Mouse (Mus musculus): ENCODE measurements at regions not wholly inside any gene's neighbourhood (a gene's known extent, or its start where the extent isn't known, plus 50 kb on each side); places are given as distances from the start of the nearest gene placed in this dataset.

DNA sequence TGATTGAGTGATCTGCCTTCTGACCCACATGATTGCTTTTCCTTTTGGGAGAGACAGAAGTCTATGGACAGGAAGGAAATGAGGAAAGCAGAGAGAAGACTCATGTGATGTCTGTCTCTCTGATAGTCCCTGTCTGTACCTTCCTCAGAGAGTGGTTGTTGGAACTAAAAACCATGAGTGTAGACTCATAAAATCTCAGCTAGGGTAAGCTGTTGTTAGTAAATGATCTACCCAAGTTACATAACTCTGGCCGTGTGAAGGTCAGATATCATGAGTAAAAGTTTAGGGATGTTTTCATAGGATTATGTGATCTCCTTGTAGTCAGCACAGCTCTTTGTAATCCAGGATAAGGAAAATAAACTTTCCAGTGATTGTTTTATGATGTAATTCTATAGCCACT lies 183.0 kb upstream of the Slc30a5 start:
- CTCF ChIA-PET, result no interaction called here
- POLR2A ChIA-PET, result interaction anchor here in 1 of 4 experiments (0.8 kb wide), 1 partner anchor 9 kb away, joined by 3 read pairs; no protein-coding TSS in a partner anchor

DNA sequence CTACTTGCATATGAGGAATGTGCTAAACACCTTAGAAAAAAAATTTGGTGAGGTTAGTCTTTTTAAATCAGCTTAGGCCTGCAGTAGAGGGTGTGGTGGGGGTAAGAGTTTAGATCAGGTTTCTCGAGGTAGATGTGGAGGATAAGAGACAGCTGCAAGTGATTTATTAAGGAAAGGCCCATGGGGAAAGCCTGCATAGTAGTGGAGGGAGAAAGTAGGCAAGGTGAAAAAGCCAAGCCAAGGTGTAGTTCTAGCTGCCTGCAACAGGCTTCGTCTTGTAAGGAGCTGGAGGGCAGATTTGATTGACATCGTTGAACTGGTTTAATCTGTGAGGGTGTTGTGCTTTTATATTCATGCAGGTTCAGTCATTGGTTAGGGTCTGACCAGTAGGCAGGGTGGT lies 182.2 kb upstream of the Slc30a5 start:
- ChIA-PET POLR2A (interaction anchor here in 1 of 4 experiments (0.6 to 0.8 kb wide), 2 partner anchors 8 to 154 kb away, joined by 3 read pairs; no protein-coding TSS in a partner anchor), CTCF (no interaction called here)

DNA sequence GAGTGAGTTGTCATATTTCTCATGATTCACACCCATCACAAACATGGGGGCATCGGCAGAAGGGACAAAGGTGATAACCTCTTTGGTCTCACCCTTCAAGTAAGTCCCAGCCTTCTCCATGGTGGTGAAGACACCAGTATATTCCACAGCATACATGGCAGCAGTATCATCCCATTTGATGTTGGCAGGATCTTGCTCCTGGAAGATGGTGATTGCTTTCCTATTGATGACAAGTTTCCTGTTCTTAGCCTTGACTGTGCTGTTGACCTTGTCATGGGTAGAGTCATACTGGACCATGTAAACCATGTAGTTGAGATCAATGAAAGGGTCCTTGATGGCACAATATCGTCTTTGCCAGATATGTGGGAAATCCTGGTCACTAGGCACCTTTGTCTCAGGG lies 180.4 kb upstream of the Slc30a5 start:
- CTCF ChIA-PET, result no interaction called here
- POLR2A ChIA-PET, result no interaction called here

DNA sequence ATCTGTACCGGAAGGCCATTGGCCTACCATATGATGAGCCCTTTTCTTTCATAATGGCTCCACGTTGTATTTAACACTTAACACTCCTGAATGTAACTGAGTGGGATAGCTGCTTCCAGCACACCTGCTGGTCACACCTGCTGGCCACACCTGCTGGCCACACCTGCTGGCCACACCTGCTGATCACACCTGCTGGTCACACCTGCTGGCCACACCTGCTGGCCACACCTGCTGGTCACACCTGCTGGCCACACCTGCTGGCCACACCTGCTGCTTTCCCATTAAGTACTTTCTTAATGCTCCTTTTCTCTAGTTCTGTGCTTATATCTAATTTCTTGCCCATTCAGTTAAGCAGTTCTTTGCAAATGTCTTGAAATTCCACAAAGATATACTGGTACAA lies 157.4 kb upstream of the Slc30a5 start:
- ChIA-PET POLR2A (no interaction called here), CTCF (no interaction called here)

DNA sequence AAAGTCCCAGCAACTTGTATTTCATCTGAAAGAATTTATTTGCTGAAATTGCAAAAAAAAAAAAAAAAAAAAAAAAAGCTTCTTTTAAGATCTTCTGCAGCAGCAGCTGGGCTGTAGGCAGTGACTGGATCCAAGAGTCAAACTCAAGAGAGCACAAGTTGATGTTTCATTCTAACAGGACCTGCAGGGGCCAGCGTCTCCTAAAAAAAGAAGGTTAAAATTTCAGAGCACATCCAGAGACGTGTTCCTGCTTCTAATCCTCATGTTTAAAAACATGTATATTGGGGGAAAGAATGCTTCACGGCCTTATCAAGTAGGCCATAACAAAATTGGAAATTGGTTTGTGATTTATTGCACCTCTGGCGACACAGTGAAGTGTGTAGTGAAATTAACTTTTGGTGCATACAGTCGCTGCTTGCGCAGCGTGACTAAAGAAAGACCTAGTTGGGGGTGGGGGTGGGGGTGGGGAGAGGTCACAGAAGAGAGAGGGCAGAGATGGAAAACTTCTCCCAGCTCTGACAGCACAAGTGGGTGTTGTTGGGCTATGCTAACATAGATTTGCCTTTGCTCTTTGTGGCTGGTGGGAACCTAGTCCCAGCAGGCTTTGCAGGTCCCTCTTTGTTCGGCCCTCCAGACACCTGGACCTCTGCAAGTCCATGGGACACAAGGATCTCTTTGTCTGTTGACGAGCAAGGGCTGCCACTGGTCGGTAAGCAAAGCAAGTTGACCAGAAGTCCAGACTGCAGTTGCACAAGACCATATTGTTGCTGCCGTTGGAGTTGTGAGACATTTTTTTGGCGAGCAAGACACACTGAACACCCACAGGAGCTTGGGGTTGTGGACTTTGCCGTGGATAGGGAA lies 155.7 kb upstream of the Slc30a5 start:
- POLR2A ChIA-PET, result no interaction called here
- CTCF ChIA-PET, result no interaction called here

DNA sequence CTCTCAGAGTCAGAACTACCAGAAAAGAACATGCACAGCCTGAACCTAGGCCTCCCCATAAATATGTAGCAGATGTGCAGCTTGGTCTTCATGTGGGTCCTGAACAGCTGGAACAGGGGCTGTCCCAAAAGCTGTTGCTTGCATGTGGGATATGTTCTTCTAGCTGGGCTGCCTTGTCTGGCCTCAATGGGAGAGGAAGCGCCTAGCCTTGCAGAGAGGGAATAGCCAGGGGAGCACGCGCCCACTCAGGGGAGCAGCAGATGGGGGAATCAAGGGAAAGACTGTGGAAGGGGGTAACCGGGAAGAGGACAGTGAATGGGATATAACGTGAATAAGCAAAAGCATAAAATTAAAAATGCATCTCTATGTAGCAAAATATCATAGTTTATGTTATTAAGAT lies 154.9 kb upstream of the Slc30a5 start:
- POLR2A ChIA-PET, result no interaction called here
- CTCF ChIA-PET, result interaction anchor here in 1 of 4 experiments (0.9 kb wide), 1 partner anchor 141 kb away, joined by 5 read pairs; no protein-coding TSS in a partner anchor

DNA sequence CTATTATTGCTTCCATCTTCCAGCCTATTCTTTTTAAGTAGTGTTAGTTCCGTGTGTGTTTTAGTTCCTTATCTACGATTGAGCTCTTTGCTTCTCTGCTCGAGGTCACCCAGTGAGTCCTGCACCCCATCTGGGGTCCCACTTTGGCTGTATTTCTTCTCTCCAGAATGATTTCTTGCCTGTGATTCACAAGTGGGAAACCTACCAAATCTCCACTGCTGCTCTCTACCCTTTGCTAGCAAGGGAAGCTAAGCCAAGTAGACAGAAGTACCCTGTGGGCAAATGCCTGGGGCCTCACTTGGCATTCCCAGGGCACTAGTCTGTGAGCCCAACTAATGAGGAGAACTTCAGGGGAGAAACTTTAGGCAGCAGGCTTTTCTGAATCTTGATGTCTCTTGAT lies 142.5 kb upstream of the Slc30a5 start:
- CTCF ChIA-PET, result no interaction called here
- POLR2A ChIA-PET, result no interaction called here

DNA sequence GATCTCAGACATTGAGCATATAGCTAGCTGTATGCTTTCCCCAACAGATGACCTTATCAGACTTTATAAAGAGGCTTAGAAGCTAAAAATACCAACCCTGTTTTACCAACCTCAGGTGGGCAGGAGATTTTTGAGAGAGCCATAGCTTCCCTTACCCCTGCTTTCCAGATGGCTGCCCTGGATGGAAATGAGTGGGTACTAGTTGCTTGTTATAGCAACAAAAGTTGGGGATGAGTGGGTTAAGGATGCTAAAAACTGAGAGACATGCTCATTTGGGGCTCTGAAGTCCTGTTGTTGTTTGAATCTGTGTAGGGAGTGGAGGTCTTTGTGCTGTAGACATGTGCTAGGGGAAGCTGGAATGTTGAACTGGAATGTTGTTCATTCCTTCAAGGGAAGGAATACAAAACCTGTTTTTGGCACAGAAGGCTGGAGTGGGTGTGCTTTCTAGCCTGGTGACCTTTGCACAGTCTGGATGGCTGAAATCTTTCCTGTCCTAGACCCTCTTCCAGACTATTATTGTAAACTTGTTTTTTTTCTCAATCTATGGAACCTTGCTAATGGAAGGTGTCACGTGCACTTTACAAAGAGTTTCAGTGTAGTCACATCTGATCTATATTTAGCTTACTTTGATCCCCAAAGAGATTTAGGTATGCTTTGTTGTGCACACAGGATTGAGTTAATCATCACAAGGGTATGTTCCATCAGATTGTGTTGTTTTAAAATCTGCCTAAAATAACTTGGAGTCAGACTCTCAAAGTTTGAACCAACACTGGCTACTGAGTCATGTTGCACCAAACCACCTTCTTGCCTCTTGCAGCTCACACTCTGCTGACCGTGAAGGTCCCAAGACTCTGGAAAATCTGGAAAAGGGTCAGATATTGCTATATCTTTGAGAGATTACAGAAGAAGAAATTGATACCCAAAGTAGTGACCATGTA lies 138.1 kb upstream of the Slc30a5 start:
- POLR2A ChIA-PET, result no interaction called here
- CTCF ChIA-PET, result no interaction called here

DNA sequence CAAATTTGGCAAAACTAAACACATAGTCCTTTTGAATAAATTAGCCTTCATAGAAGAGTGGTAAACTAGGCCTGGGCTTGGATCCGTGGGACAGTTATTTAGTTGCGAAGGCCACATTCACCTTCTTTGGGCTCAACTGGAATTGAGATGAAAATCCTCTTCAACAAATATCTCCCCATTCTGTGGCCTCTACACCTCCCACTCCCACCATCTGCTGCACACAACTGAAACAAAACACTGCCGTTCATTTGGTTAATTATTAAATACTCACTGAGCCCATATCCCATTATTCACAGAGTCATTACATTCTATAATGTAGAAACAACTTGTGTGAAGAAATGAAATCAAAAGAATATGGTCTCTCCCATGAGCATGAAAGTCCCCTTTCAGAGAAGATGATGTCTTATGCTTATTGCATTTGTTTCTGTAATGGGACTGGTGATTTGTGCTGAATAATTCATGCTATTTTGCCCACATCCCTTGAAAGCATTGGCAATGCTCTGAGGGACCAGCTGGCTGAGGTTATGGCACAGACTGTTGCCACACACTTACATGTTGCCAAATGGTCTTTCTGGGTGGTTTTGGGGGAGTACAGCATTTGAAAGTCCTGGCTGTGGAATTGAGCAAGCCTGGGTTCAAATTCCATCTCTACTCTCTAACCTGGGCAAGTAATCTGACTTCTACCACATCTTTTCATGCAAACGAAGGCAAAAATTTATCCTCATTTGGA lies 129.7 kb upstream of the Slc30a5 start:
- CTCF ChIA-PET, result interaction anchor here in 1 of 4 experiments (0.7 kb wide), 1 partner anchor 24 kb away, joined by 3 read pairs; no protein-coding TSS in a partner anchor
- POLR2A ChIA-PET, result no interaction called here

DNA sequence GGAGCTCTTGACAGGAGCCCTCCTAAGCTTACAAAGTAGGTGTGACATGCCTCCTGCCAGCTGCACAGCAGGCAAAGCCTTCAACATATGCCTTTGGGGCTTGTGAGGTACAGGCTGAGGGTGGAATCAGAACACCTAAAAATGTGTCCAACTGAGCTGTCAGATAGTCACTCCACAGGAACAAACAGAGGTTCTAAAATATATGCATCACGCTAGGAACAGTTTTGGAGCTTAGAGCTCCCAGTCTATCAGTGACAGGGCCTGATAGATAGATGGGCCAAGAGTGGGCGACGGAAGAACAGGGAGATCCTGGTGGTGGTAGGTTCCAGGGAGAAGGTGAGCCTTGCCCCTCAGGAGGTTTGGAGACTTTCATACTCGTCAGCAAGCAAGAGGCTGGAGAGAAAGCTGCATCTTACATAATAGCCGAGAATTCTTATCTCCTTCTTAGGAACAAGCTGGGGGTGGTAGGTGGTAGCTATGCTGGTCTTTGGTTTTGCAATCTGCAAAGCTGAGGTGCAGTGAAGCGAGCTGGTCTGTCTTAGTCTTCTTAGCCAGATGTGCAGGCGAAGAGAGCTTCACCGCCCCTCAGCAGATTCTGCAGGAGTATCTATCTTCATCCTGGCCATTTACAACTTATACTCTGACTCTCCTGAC lies 121.5 kb upstream of the Slc30a5 start:
- ChIA-PET POLR2A (no interaction called here), CTCF (interaction anchor here in 2 of 4 experiments (1.1 to 2.5 kb wide), 3 partner anchors 14 to 15 kb away, joined by 3 to 6 read pairs (median 6); no protein-coding TSS in a partner anchor)

DNA sequence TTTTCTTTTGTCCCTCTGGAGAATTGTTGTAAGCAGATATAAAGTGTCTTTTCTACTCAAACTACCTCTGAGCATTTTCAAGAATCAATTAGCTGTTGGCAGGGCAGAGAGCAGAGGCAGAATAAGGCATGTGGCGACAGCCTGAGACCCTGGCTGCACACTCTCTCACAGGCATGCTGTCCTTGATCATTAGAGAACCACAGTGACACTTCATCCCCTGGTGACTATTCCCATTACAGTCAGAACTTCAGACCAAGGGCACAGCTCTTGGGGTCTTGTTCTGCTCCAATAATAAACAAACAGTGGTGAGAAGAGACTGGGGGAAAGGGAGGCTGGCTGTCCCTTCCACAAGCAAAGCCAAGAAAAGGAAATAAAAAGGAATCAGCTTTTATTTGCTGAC lies 120.9 kb upstream of the Slc30a5 start:
- CTCF ChIA-PET, result interaction anchor here in 2 of 4 experiments (1.1 to 2.5 kb wide), 3 partner anchors 13 to 14 kb away, joined by 3 to 6 read pairs (median 6); no protein-coding TSS in a partner anchor

DNA sequence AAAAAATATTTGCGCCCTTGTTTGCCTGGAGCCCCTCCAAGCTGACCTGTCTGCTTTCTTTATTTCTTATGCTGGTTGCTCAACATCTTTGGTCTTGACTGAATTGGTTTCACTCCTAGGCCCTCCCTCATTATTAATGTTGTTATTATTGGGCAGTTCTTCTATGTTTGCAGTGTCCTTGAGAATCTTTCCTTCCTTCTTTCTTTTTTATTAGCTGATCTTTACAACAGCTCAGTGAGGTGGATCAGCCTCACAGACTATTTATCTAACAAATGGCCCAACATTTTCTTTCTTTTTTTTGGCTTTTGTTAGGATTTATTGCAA lies 117.9 kb upstream of the Slc30a5 start:
- POLR2A ChIA-PET, result no interaction called here
- CTCF ChIA-PET, result no interaction called here

More for the DNA sequence above, 120.9 kb upstream of the Slc30a5 start:
- POLR2A ChIA-PET, result no interaction called here

DNA sequence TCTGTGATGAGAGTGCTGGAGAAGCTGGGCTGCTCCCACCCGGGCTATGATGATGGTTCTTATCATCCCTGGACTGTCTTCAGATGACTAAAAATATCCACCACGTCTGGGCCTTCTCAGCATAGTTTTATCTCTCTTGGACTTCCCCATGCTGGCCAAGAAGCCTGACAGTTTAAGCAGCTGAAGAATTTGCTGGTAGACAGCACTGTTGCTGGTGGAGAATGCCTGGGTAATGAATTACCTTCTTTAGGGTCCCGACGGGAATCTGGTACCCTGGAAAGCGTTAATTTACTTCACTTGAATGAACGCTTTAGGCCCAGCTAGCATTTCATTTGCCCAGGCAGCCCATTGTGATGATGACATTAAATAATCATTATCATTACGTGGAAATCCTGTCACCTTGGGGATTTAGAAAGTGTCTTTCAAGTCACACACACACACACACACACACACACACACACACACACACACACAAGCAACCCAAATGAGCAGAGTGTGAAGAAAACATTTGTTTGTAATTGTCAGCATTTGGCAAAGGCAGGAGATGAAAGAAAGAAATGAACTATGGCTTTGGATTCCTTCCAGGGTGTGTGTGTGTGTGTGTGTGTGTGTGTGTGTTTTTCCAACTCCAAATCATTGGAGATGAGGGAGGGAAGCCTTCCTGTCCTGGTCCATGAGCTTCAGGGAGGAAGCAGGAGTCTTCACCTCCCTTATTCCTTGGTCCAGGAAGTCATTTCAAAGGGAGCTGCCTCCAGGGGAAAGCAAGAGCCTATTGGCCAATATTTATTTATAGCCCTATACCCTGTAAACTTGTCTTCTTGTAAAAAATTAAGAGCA lies 117.3 kb upstream of the Slc30a5 start:
- ChIA-PET CTCF (no interaction called here), POLR2A (interaction anchor here in 1 of 4 experiments (0.7 kb wide), 1 partner anchor 680 kb away, joined by 3 read pairs; no protein-coding TSS in a partner anchor)

DNA sequence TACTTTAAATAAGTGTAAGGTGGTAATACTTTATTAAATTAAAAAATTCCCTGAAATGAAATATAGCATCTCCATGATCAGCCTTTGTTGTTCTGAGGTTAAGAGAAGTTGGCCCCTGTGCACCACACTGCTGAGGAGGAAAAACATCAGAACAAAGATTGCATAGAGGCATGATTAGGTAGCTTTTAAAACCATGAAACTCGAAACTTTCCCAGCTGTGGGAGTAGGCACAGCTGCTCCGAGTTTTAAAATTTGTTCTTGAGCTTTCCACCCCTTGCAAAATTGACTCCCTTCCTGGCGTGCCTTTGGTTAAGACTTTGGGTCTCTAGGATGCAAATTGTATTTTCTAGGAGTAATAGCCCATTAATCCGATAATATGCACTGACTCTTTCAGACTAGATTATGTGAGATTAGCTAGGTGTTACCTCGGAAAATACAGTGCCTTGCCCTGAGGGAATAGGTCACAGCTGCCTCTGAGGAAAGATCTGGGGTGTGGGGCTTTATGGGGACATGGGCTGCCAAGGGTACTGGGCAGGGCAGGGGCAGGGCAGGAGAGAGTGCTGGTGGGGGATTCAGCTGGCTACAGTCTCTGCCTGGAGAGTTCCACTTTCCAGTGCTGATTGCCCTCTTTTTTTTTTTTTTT lies 110.1 kb upstream of the Slc30a5 start:
- POLR2A ChIA-PET, result no interaction called here
- CTCF ChIA-PET, result no interaction called here

DNA sequence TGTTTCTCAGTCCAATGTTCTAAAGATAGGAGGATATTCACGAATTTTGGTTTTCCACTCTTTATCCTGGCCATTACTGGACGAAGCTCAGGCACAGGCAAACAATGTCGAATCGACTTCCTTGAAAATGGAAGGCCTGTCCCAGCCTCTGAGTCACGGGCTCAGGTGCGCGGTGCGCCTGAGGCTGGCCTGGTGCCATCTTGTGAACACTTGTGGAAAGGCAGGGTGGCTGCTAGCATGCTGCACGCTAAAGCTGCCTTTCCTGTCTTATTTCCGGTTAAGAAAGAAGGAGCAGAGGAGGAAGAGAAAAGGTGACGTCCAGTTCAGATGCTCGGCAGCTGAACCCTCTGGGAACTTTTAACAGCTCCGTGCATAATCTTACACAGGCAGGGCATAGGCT lies 107.6 kb upstream of the Slc30a5 start:
- POLR2A ChIA-PET, result interaction anchor here in 3 of 4 experiments (0.6 kb wide), 3 partner anchors 658 to 1714 kb away, joined by 3 read pairs; no protein-coding TSS in a partner anchor
- CTCF ChIA-PET, result interaction anchor here in 3 of 4 experiments (0.8 to 1.7 kb wide), 10 partner anchors 13 to 755 kb away, joined by 3 to 8 read pairs (median 4); no protein-coding TSS in a partner anchor

DNA sequence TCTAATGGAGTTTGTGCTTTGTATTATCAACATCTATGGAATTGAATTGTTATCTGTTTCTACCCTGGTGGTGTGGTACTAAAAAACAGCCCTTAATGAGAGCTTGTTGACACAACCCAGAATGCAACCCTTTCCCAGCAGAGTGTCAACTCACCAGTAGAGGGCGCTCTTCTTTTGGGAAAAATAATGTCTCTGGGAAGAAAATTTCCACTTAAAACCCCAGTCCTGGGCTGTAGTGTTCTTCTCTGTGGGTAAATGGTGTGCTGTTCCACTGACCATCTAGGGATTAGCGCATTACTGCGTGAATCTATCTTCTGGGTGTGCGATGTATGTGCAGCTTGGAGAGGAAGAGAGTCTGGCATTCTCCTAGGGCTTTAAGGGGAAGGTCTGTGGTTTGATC lies 106.5 kb upstream of the Slc30a5 start:
- POLR2A ChIA-PET, result no interaction called here
- CTCF ChIA-PET, result interaction anchor here (0.5 to 1.7 kb wide), 30 partner anchors 9 to 1594 kb away, joined by 3 to 8 read pairs (median 3); no protein-coding TSS in a partner anchor

DNA sequence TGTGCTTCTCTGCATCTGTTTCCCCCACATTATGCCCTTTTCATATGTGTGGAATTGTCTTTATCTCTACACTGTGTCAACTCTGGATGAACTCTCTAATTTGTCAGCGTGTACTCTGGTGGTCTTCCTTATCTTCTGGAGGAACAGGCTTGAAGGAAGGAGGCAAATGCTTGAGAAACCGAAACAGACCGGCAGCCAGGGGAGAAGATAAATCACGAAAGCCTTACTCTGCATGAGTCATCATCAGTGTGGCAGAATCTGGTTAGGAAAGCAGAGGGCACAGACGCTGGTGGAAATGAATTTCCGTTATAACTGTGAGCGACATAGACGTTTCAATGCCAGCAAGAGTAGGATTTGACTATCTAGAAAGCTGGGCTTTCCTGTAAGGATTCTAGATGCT lies 100.0 kb upstream of the Slc30a5 start:
- CTCF ChIA-PET, result no interaction called here
- POLR2A ChIA-PET, result no interaction called here

DNA sequence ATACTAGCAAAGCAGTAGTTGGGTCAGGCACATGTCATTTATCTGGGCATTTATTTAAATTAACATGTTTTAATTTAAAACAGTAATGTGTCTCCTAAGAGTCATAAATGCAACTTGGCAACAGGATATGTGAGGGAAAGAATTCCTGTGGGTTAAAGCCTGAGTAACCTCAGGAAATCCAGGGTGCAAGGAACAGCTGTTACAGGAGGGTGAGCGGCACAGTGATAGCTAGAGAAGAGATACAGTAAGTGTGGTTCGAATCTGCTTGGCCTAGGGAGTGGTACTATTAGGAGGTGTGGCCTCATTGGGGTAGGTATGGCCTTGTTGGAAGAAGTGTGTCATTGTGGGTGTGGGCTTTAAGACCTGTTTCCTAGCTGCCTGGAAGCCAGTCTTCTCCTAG lies 66.3 kb upstream of the Slc30a5 start:
- ChIA-PET POLR2A (no interaction called here), CTCF (no interaction called here)
